Mouse (Mus musculus): ENCODE measurements at regions not wholly inside any gene's neighbourhood (a gene's known extent, or its start where the extent isn't known, plus 50 kb on each side); places are given as distances from the start of the nearest gene placed in this dataset.

GRCm38 (mm10) chr16:95778173-95778572 is 76.3 kb downstream of the Ets2 start:
- no peak for ATAC-seq (replicated peaks; ENCODE audit: poor library complexity)

GRCm38 (mm10) chr16:95776610-95777363 is 74.9 kb downstream of the Ets2 start:
- no peak for ATAC-seq (replicated peaks; ENCODE audit: poor library complexity)

- ATAC-seq (replicated peaks; ENCODE audit: poor library complexity) = no peak
These were observed 74.1 kb downstream of the Ets2 start for GRCm38 (mm10) chr16:95776010-95776409.

GRCm38 (mm10) chr16:95775361-95775760 is 73.5 kb downstream of the Ets2 start:
- ATAC-seq (replicated peaks; ENCODE audit: poor library complexity) = no peak

- ATAC-seq (replicated peaks; ENCODE audit: poor library complexity) = no peak
These were observed 71.3 kb downstream of the Ets2 start for GRCm38 (mm10) chr16:95773151-95773550.
